Mouse (Mus musculus): ENCODE data around the gene B3gnt4.

DNA sequence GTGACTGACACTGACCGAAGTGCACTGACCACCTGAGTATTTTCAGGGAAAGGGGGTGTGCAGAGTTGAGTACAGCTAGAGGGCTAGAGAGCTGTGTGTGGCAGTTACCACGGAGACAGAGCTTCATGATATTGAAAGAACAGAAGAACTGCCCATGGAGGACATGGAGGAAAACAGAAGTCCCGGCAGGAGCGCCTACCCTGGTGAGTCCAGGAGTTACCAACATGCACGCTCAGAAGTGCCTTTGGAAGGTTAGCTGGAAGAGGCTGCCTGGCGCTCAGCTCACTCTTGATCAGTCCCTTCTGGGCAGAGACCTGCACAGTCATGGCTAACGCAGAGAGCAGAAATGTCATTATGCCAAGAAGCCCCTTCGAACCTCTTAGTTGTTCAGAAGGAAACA lies 19.8 kb downstream of the B3gnt4 start:
- TF ChIP-seq CTCF (IDR thresholded peaks at IDR 0.05; ENCODE audit: low read depth) (no peak), EP300 (IDR thresholded peaks at IDR 0.05; ENCODE audit: low read depth) (no peak)
